Mouse (Mus musculus) E14TG2a.4 (cell line): ENCODE results near the gene Maco1.

Source experiments
- CTCF ChIP-seq: conservative IDR thresholded peaks from 2 replicates; pipeline ENCODE4 v1.5.1; 2014; ENCODE audit warnings: low read length
- NANOG ChIP-seq: IDR thresholded peaks from 2 replicates; pipeline ENCODE4 v1.6.1; 2014; ENCODE audit warnings: borderline replicate concordance, low read length, mixed read lengths
- POU5F1 ChIP-seq: IDR thresholded peaks from 2 replicates; pipeline ENCODE4 v1.6.1; 2014; ENCODE audit warnings: low read length, borderline replicate concordance

DNA sequence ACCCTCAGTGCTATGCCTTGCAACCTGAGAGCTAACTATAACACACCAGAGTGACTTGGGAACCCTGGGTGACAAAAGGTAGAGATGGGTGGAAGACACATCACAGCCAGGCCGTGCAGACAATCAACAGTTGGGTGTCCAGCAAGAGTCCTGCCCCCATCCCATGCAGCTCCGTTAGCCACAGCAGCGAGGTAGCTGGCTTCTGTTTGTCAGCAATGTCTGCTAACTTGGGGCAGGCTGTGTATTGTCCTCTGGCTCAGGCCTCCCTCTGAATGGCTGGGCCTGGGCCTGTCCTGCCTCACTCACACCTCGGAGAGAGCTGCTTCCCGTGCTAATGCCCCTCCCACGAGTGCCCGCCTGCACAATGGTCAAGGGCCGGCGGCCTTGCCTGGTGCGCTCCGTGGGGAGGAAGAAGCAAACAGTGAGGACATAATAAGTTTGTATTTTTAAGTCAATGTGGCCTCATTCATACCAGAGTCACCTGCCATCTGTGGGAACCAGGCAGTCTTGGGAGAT lies 100.2 kb downstream of the Maco1 start:
- TF ChIP-seq CTCF (no peak), POU5F1 (no peak), NANOG (no peak)
